Mouse (Mus musculus) forebrain, embryonic 12.5 days (tissue): ENCODE results near the gene Esyt1. TPM values are rescaled to one million over a fixed set of nuclear protein-coding genes. Genes with fewer than 3 reads are reported as not detected.
"Not testable (repeated sequence)": the region's sequence is repeated elsewhere in the genome, so short reads cannot be mapped to it uniquely, and the experiment has no call there.

Experiments
- ATAC-seq: fragments of 200-750 bp; cut with Nextera tagmentation; 2 replicates; pipeline ENCODE4 v1.8.0; 2017; ENCODE audit warnings: moderate TSS enrichment; ENCODE audit not compliant: low FRiP score
- H3K27ac ChIP-seq: fragments of 300-500 bp; sonication (generic); 2 replicates; pipeline ENCODE4 v1.5.1; 2016; ENCODE audit warnings: mild to moderate bottlenecking
- H3K27me3 ChIP-seq: fragments of 300-500 bp; sonication (generic); 2 replicates; pipeline ENCODE4 v1.6.1; 2016; ENCODE audit warnings: mild to moderate bottlenecking
- H3K36me3 ChIP-seq: fragments of 300-500 bp; sonication (generic); replicated peaks from 2 replicates; pipeline ENCODE4 v1.6.1; 2016; ENCODE audit warnings: mild to moderate bottlenecking
- H3K4me1 ChIP-seq: fragments of 300-500 bp; sonication (generic); 2 replicates; pipeline ENCODE4 v1.6.1; 2016
- H3K4me2 ChIP-seq: fragments of 300-500 bp; sonication (generic); 2 replicates; pipeline ENCODE4 v1.6.1; 2016; ENCODE audit warnings: mild to moderate bottlenecking, moderate library complexity
- H3K4me3 ChIP-seq: fragments of 300-500 bp; sonication (generic); replicated peaks from 2 replicates; pipeline ENCODE4 v1.5.1; 2016; ENCODE audit warnings: mild to moderate bottlenecking
- H3K9ac ChIP-seq: fragments of 300-500 bp; sonication (generic); 2 replicates; pipeline ENCODE4 v1.6.1; 2016; ENCODE audit warnings: mild to moderate bottlenecking
- H3K9me3 ChIP-seq: fragments of 300-500 bp; sonication (generic); 2 replicates; pipeline ENCODE4 v1.6.1; 2016
- WGBS: fragments of 180-500 bp; shearing (Covaris S2); methylation state at CpG from one replicate; pipeline ENCODE4 v1.1.7; 2016; 5-methylcytosine and 5-hydroxymethylcytosine counted together
- polyA plus RNA-seq: library from polyadenylated mRNA; unstranded; fragments of >200 nt; fragmentation: Nextera tagmentation; extraction: Ambion mirVana; gene quantifications from 2 replicates; pipeline ENCODE4 v1.2.1, GENCODE M21; 2016

Esyt1 gene
- polyA plus RNA-seq, 1 experiment from 2014 or later: 13.8 TPM

GRCm38 (mm10) chr10:128497134-128497737 lies 28.4 kb downstream of the Esyt1 start:
- Histone ChIP-seq H3K9me3 (no peaks in the 10 kb centered on the region), H3K27me3 (peaks cover 10% of the 10 kb centered on the region), H3K36me3 (no peaks in the 10 kb centered on the region), H3K27ac (no peak overlapping the region), H3K9ac (no peak overlapping the region), H3K4me1 (peaks cover 36% of the 10 kb centered on the region), H3K4me3 (no peak overlapping the region), H3K4me2 (no peak overlapping the region)
- no peak for ATAC-seq
- WGBS: 48% methylated on average over 6 of the region's 6 CpGs

GRCm38 (mm10) chr10:128496509-128497077 lies 29.1 kb downstream of the Esyt1 start:
- H3K4me1 ChIP-seq: peaks cover 42% of the 10 kb centered on the region

GRCm38 (mm10) chr10:128495903-128496302 lies 29.8 kb downstream of the Esyt1 start:
- WGBS: 81% methylated on average over 4 of the region's 4 CpGs
- H3K27me3 ChIP-seq: peaks cover 10% of the 10 kb centered on the region
- H3K36me3 ChIP-seq: peaks cover 12% of the 10 kb centered on the region
- ATAC-seq: no peak
- H3K9ac ChIP-seq: no peak overlapping the region
- H3K4me2 ChIP-seq: no peak overlapping the region
- no peak overlapping the region for H3K27ac ChIP-seq
- peaks cover 49% of the 10 kb centered on the region for H3K4me1 ChIP-seq
- no peak overlapping the region for H3K4me3 ChIP-seq
- no peaks in the 10 kb centered on the region for H3K9me3 ChIP-seq

More at GRCm38 (mm10) chr10:128496509-128497077, 29.1 kb downstream of the Esyt1 start:
- no peak overlapping the region for H3K4me2 ChIP-seq
- no peaks in the 10 kb centered on the region for H3K9me3 ChIP-seq
- H3K27me3 ChIP-seq: peaks cover 10% of the 10 kb centered on the region
- no peak for ATAC-seq
- 31% methylated on average over 6 of the region's 6 CpGs for WGBS
- no peak overlapping the region for H3K4me3 ChIP-seq
- H3K36me3 ChIP-seq: peaks cover 5% of the 10 kb centered on the region
- H3K27ac ChIP-seq: no peak overlapping the region
- H3K9ac ChIP-seq: no peak overlapping the region

GRCm38 (mm10) chr10:128495270-128495669 lies 30.4 kb downstream of the Esyt1 start:
- Histone ChIP-seq H3K4me1 (peaks cover 50% of the 10 kb centered on the region), H3K4me3 (peak overlapping the region; percentile 74; the same call in 1 of the 2 replicates), H3K36me3 (peaks cover 18% of the 10 kb centered on the region), H3K27me3 (peaks cover 10% of the 10 kb centered on the region), H3K9ac (no peak overlapping the region), H3K27ac (no peak overlapping the region), H3K4me2 (peak overlapping the region; percentile 76; the same call in 1 of the 2 replicates), H3K9me3 (no peaks in the 10 kb centered on the region)
- WGBS: 62% methylated on average over 2 of the region's 2 CpGs
- ATAC-seq: no peak

GRCm38 (mm10) chr10:128494667-128495245 lies 30.9 kb downstream of the Esyt1 start:
- H3K4me1 ChIP-seq: peaks cover 50% of the 10 kb centered on the region
- peak overlapping the region; percentile 91; the same call in 1 of the 2 replicates for H3K27ac ChIP-seq
- peaks cover 23% of the 10 kb centered on the region for H3K36me3 ChIP-seq
- H3K9me3 ChIP-seq: no peaks in the 10 kb centered on the region
- WGBS: 64% methylated on average over 11 of the region's 11 CpGs
- H3K4me2 ChIP-seq: peak overlapping the region; percentile 76
- ATAC-seq: no peak
- peaks cover 10% of the 10 kb centered on the region for H3K27me3 ChIP-seq
- peak overlapping the region; percentile 75 for H3K9ac ChIP-seq
- H3K4me3 ChIP-seq: peak overlapping the region; percentile 74

GRCm38 (mm10) chr10:128493695-128494666 lies 31.7 kb downstream of the Esyt1 start, which contains the start of gene Myl6:
Gene Myl6 (minus strand): TSS chr10:128494145.
- H3K4me3 ChIP-seq: peak within 1 kb of the TSS; percentile 74
- H3K27ac ChIP-seq: peak within 1 kb of the TSS; percentile 91
- peak within 1 kb of the TSS; percentile 76 for H3K4me2 ChIP-seq
- ATAC-seq: peak; percentile 94
- peaks cover 10% of the 10 kb centered on the region for H3K27me3 ChIP-seq
- H3K9ac ChIP-seq: peak within 1 kb of the TSS; percentile 75
- peaks cover 44% of the 10 kb centered on the region for H3K4me1 ChIP-seq
- H3K36me3 ChIP-seq: peaks cover 31% of the 10 kb centered on the region
- no peaks in the 10 kb centered on the region for H3K9me3 ChIP-seq
- 0% methylated on average over 45 of the region's 45 CpGs for WGBS

GRCm38 (mm10) chr10:128493319-128493694 lies 32.4 kb downstream of the Esyt1 start:
- H3K4me2 ChIP-seq: peak overlapping the region; percentile 76
- H3K4me1 ChIP-seq: peaks cover 42% of the 10 kb centered on the region
- H3K9ac ChIP-seq: peak overlapping the region; percentile 75
- peaks cover 38% of the 10 kb centered on the region for H3K36me3 ChIP-seq
- peak overlapping the region; percentile 91 for H3K27ac ChIP-seq
- peaks cover 10% of the 10 kb centered on the region for H3K27me3 ChIP-seq
- H3K4me3 ChIP-seq: peak overlapping the region; percentile 74
- WGBS: 0% methylated on average over 12 of the region's 12 CpGs
- H3K9me3 ChIP-seq: no peaks in the 10 kb centered on the region
- ATAC-seq: peak; percentile 34

- ATAC-seq: peak; percentile 34
- Histone ChIP-seq H3K9me3 (no peaks in the 10 kb centered on the region), H3K9ac (peak overlapping the region; percentile 75), H3K27me3 (peaks cover 10% of the 10 kb centered on the region), H3K4me2 (peak overlapping the region; percentile 76), H3K36me3 (peaks cover 43% of the 10 kb centered on the region), H3K4me3 (peak overlapping the region; percentile 74), H3K4me1 (peaks cover 36% of the 10 kb centered on the region), H3K27ac (peak overlapping the region; percentile 91)
- 30% methylated on average over 12 of the region's 12 CpGs for WGBS
Measured at GRCm38 (mm10) chr10:128492633-128493311, 32.9 kb downstream of the Esyt1 start.

- 84% methylated on average over 8 of the region's 8 CpGs for WGBS
- H3K36me3 ChIP-seq: peaks cover 50% of the 10 kb centered on the region
- 0 out of 2 replicates have a peak overlapping the region, but pooled peaks have one; percentile 2 for H3K27ac ChIP-seq
Measured at GRCm38 (mm10) chr10:128492051-128492450, 33.6 kb downstream of the Esyt1 start.

GRCm38 (mm10) chr10:128491495-128491894 lies 34.2 kb downstream of the Esyt1 start:
- peaks cover 55% of the 10 kb centered on the region for H3K36me3 ChIP-seq
- no peak overlapping the region for H3K9ac ChIP-seq
- H3K9me3 ChIP-seq: no peaks in the 10 kb centered on the region
- H3K4me3 ChIP-seq: no peak overlapping the region
- peak overlapping the region; percentile 76 for H3K4me2 ChIP-seq
- WGBS: 73% methylated on average over 6 of the region's 6 CpGs
- ATAC-seq: no peak
- H3K27me3 ChIP-seq: 0 out of 2 replicates have a peak, but pooled peaks cover 3% of the 10 kb centered on the region
- H3K4me1 ChIP-seq: peaks cover 30% of the 10 kb centered on the region
- H3K27ac ChIP-seq: peak overlapping the region; percentile 2; the same call in 1 of the 2 replicates

More at GRCm38 (mm10) chr10:128492051-128492450, 33.6 kb downstream of the Esyt1 start:
- not testable (repeated sequence) for ATAC-seq, H3K27me3 ChIP-seq, H3K9me3 ChIP-seq
- peak overlapping the region; percentile 76 for H3K4me2 ChIP-seq
- H3K9ac ChIP-seq: peak overlapping the region; percentile 75
- peak overlapping the region; percentile 74 for H3K4me3 ChIP-seq
- peaks cover 31% of the 10 kb centered on the region for H3K4me1 ChIP-seq

GRCm38 (mm10) chr10:128490912-128491311 lies 34.8 kb downstream of the Esyt1 start:
- Histone ChIP-seq H3K27me3 (no peaks in the 10 kb centered on the region), H3K9me3 (no peaks in the 10 kb centered on the region), H3K4me2 (no peak overlapping the region), H3K4me3 (no peak overlapping the region), H3K4me1 (peaks cover 30% of the 10 kb centered on the region), H3K27ac (no peak overlapping the region), H3K9ac (no peak overlapping the region), H3K36me3 (peaks cover 60% of the 10 kb centered on the region)
- ATAC-seq: no peak
- WGBS: 52% methylated on average over 5 of the region's 5 CpGs
